Mouse (Mus musculus): ENCODE data around the gene Hdac4.

DNA sequence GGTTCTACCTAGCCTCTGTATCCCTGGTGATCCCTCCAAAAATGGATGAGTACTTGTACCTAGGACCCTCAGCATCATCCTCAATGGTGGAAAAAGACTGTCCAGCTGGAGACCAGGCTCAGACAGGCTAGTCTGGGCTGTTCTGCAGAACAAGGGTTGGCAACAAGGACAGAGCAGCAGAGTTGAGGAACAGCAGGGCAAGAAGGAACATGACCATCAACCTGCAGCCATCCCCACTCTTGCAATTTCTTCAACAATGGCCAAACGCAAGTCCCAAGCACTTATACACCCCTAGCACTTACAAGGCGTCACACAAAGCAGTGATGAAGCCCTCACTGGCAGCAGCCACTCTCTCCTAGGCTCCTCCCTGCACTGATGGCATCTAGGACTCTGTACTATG lies 108.2 kb downstream of the Hdac4 start:
- TF ChIP-seq CTCF (IDR thresholded peaks at IDR 0.05; ENCODE audit: insufficient read depth, low read length): no peak
- no peak for TF ChIP-seq POLR2A (IDR thresholded peaks at IDR 0.05; ENCODE audit: borderline replicate concordance, extremely low read depth, low read depth, low read length)
